21 mouse cellular contexts compared by ENCODE assay signal in genomic region chr10:45925746-45926145, GRCm38 (mm10).
"Had no signal": no experiment of that assay in that cellular context is flagged by ENCODE, and none has a peak within 500 bp of the region (broad histone marks: within the 10 kb centered on the region; RNA-seq: fewer than 3 reads in every experiment).

No protein-coding gene starts in this region.

- H3K9ac ChIP-seq: kidney, embryonic 15.5 days; liver, embryonic 12.5 days; liver, embryonic 15.5 days; lung, embryonic 15.5 days; midbrain, embryonic 13.5 days; neural tube, embryonic 12.5 days; neural tube, embryonic 15.5 days; stomach, embryonic 15.5 days had no signal

- ATAC-seq: liver, embryonic 12.5 days; midbrain, embryonic 13.5 days had no signal

- H3K4me3 ChIP-seq: kidney, embryonic 15.5 days; left cerebral cortex, adult 2 months; liver, embryonic 12.5 days; liver, embryonic 15.5 days; lung, embryonic 15.5 days; megakaryocyte, embryonic 14.5 days; midbrain, embryonic 10.5 days; midbrain, embryonic 13.5 days; neural tube, embryonic 12.5 days; neural tube, embryonic 15.5 days; stomach, embryonic 15.5 days had no signal

- H3K27me3 ChIP-seq: kidney, embryonic 15.5 days; liver, embryonic 12.5 days; liver, embryonic 15.5 days; lung, embryonic 15.5 days; megakaryocyte, embryonic 14.5 days; midbrain, embryonic 13.5 days; neural tube, embryonic 12.5 days; neural tube, embryonic 15.5 days; stomach, embryonic 15.5 days had no signal

- H3K36me3 ChIP-seq: kidney, embryonic 15.5 days; liver, embryonic 12.5 days; liver, embryonic 15.5 days; lung, embryonic 15.5 days; midbrain, embryonic 10.5 days; midbrain, embryonic 13.5 days; neural tube, embryonic 12.5 days; neural tube, embryonic 15.5 days; stomach, embryonic 15.5 days had no signal

- H3K27ac ChIP-seq: kidney, embryonic 15.5 days; left cerebral cortex, adult 2 months; liver, embryonic 12.5 days; liver, embryonic 15.5 days; lung, embryonic 15.5 days; midbrain, embryonic 10.5 days; midbrain, embryonic 13.5 days; neural tube, embryonic 12.5 days; neural tube, embryonic 15.5 days; stomach, embryonic 15.5 days had no signal

- DNase-seq: kidney, postnatal 10 days; kidney, postnatal 36 days; layer of hippocampus, postnatal 36 days; lung, adult 18-20 months; lung, postnatal 10 days; lung, postnatal 36 days; right cerebral cortex, adult 18-20 months; right cerebral cortex, postnatal 25 days; spleen, adult 18-20 months; thymus, postnatal 25 days had no signal

- H3K4me1 ChIP-seq: kidney, embryonic 15.5 days; liver, embryonic 12.5 days; liver, embryonic 15.5 days; lung, embryonic 15.5 days; megakaryocyte, embryonic 14.5 days; midbrain, embryonic 10.5 days; midbrain, embryonic 13.5 days; neural tube, embryonic 12.5 days; neural tube, embryonic 15.5 days; stomach, embryonic 15.5 days had no signal
